Mouse (Mus musculus): Measurements from ENCODE around the gene Pi4ka.

DNA sequence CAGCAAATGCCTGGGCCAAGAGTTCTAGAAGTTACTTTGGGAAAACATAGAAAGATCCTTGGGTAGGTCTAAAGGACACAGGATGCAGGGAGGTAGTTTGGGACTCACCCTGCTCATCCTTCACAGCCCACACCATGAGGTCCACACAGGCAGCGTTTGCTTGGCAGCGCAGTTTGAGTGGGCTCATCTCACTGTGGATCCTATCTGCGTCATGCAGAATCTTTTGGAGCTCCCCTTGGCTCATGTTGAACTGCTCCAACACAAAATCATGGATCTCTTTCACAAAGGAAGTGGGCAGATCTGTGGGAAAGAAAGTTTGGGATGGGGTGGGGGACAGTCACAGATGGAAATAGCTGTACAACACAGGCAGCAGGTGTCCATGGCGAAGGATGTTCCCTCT is 47.3 kb downstream of the Pi4ka start:
- TF ChIP-seq EP300 (IDR thresholded peaks at IDR 0.05; ENCODE audit: low read depth), result no peak
- no peak for TF ChIP-seq CTCF (IDR thresholded peaks at IDR 0.05; ENCODE audit: low read depth)

All from liver, postnatal 0 days (tissue).